Mouse (Mus musculus): ENCODE results near the gene Pou2f3. TPM values are rescaled to one million over a fixed set of nuclear protein-coding genes. Genes with fewer than 3 reads are reported as not detected.

The Pou2f3 gene
- polyA plus RNA-seq, 1 experiment from 2014 or later: not detected

GRCm38 (mm10) chr9:43240594-43240900 lies 30.4 kb upstream of the Pou2f3 start:
- Histone ChIP-seq H3K36me3 (ENCODE audit: control insufficient read depth, insufficient read depth, low read length) (no peaks in the 10 kb centered on the region), H3K4me3 (ENCODE audit: low read depth, low read length) (no peak overlapping the region), H3K9ac (ENCODE audit: low read depth, low read length) (no peak overlapping the region), H3K4me2 (ENCODE audit: low read length) (0 out of 2 replicates have a peak overlapping the region, but pooled peaks have one; percentile 77), H3K9me3 (replicated peaks; ENCODE audit: control insufficient read depth, low read length, poor library complexity, severe bottlenecking) (no peaks in the 10 kb centered on the region), H3K4me1 (ENCODE audit: control insufficient read depth, insufficient read depth, low read length) (peaks cover 8% of the 10 kb centered on the region; the same call in 1 of the 2 replicates), H3K27me3 (ENCODE audit: control insufficient read depth, insufficient read depth, low read depth, low read length) (peaks cover 32% of the 10 kb centered on the region), H3K27ac (ENCODE audit: low read length) (no peak overlapping the region)
- no peak for ATAC-seq
- WGBS: 54% methylated on average over 2 of the region's 2 CpGs

GRCm38 (mm10) chr9:43239712-43240593 lies 29.8 kb upstream of the Pou2f3 start, which contains the start of gene Oaf:
Gene Oaf, minus strand, starts transcription at chr9:43239911.
- H3K27ac ChIP-seq (ENCODE audit: low read length): no peak within 1 kb of the TSS
- peaks cover 8% of the 10 kb centered on the region; the same call in 1 of the 2 replicates for H3K4me1 ChIP-seq (ENCODE audit: control insufficient read depth, insufficient read depth, low read length)
- ATAC-seq: peak; percentile 70
- peaks cover 32% of the 10 kb centered on the region for H3K27me3 ChIP-seq (ENCODE audit: control insufficient read depth, insufficient read depth, low read depth, low read length)
- H3K9me3 ChIP-seq (replicated peaks; ENCODE audit: control insufficient read depth, low read length, poor library complexity, severe bottlenecking): no peaks in the 10 kb centered on the region
- peak within 1 kb of the TSS; percentile 77 for H3K4me2 ChIP-seq (ENCODE audit: low read length)
- WGBS: under 1% methylated on average over 44 of the region's 44 CpGs
- no peaks in the 10 kb centered on the region for H3K36me3 ChIP-seq (ENCODE audit: control insufficient read depth, insufficient read depth, low read length)
- peak within 1 kb of the TSS; percentile 50 for H3K4me3 ChIP-seq (ENCODE audit: low read depth, low read length)
- peak within 1 kb of the TSS; percentile 57 for H3K9ac ChIP-seq (ENCODE audit: low read depth, low read length)

GRCm38 (mm10) chr9:43238631-43239545 lies 28.7 kb upstream of the Pou2f3 start:
- Histone ChIP-seq H3K4me1 (ENCODE audit: control insufficient read depth, insufficient read depth, low read length) (peaks cover 8% of the 10 kb centered on the region; the same call in 1 of the 2 replicates), H3K27me3 (ENCODE audit: control insufficient read depth, insufficient read depth, low read depth, low read length) (peaks cover 32% of the 10 kb centered on the region), H3K4me2 (ENCODE audit: low read length) (peak overlapping the region; percentile 77), H3K27ac (ENCODE audit: low read length) (no peak overlapping the region), H3K36me3 (ENCODE audit: control insufficient read depth, insufficient read depth, low read length) (no peaks in the 10 kb centered on the region), H3K9ac (ENCODE audit: low read depth, low read length) (peak overlapping the region; percentile 57), H3K4me3 (ENCODE audit: low read depth, low read length) (peak overlapping the region; percentile 50), H3K9me3 (replicated peaks; ENCODE audit: control insufficient read depth, low read length, poor library complexity, severe bottlenecking) (no peaks in the 10 kb centered on the region)
- 0 out of 2 replicates have a peak, but pooled peaks have one; percentile 25 for ATAC-seq
- 3% methylated on average over 50 of the region's 51 CpGs for WGBS

- Histone ChIP-seq H3K27me3 (ENCODE audit: control insufficient read depth, insufficient read depth, low read depth, low read length) (peaks cover 32% of the 10 kb centered on the region), H3K9ac (ENCODE audit: low read depth, low read length) (no peak overlapping the region), H3K9me3 (replicated peaks; ENCODE audit: control insufficient read depth, low read length, poor library complexity, severe bottlenecking) (no peaks in the 10 kb centered on the region), H3K4me1 (ENCODE audit: control insufficient read depth, insufficient read depth, low read length) (peaks cover 8% of the 10 kb centered on the region; the same call in 1 of the 2 replicates), H3K36me3 (ENCODE audit: control insufficient read depth, insufficient read depth, low read length) (no peaks in the 10 kb centered on the region), H3K27ac (ENCODE audit: low read length) (no peak overlapping the region), H3K4me3 (ENCODE audit: low read depth, low read length) (no peak overlapping the region), H3K4me2 (ENCODE audit: low read length) (no peak overlapping the region)
- 65% methylated on average over 2 of the region's 2 CpGs for WGBS
- ATAC-seq: no peak
These were observed 28.0 kb upstream of the Pou2f3 start for GRCm38 (mm10) chr9:43238167-43238566.

- 50% methylated on average over 7 of the region's 7 CpGs for WGBS
- no peak overlapping the region for H3K4me3 ChIP-seq (ENCODE audit: low read depth, low read length)
- H3K4me2 ChIP-seq (ENCODE audit: low read length): no peak overlapping the region
- no peak for ATAC-seq
- H3K27me3 ChIP-seq (ENCODE audit: control insufficient read depth, insufficient read depth, low read depth, low read length): peaks cover 32% of the 10 kb centered on the region
- peaks cover 8% of the 10 kb centered on the region; the same call in 1 of the 2 replicates for H3K4me1 ChIP-seq (ENCODE audit: control insufficient read depth, insufficient read depth, low read length)
- no peak overlapping the region for H3K27ac ChIP-seq (ENCODE audit: low read length)
- H3K9me3 ChIP-seq (replicated peaks; ENCODE audit: control insufficient read depth, low read length, poor library complexity, severe bottlenecking): no peaks in the 10 kb centered on the region
- no peak overlapping the region for H3K9ac ChIP-seq (ENCODE audit: low read depth, low read length)
- no peaks in the 10 kb centered on the region for H3K36me3 ChIP-seq (ENCODE audit: control insufficient read depth, insufficient read depth, low read length)
These were observed 27.1 kb upstream of the Pou2f3 start for GRCm38 (mm10) chr9:43237111-43237775.

- Histone ChIP-seq H3K4me1 (ENCODE audit: control insufficient read depth, insufficient read depth, low read length) (peaks cover 8% of the 10 kb centered on the region; the same call in 1 of the 2 replicates), H3K27ac (ENCODE audit: low read length) (no peak overlapping the region), H3K4me3 (ENCODE audit: low read depth, low read length) (no peak overlapping the region), H3K27me3 (ENCODE audit: control insufficient read depth, insufficient read depth, low read depth, low read length) (peaks cover 32% of the 10 kb centered on the region), H3K4me2 (ENCODE audit: low read length) (no peak overlapping the region), H3K9me3 (replicated peaks; ENCODE audit: control insufficient read depth, low read length, poor library complexity, severe bottlenecking) (no peaks in the 10 kb centered on the region), H3K36me3 (ENCODE audit: control insufficient read depth, insufficient read depth, low read length) (no peaks in the 10 kb centered on the region), H3K9ac (ENCODE audit: low read depth, low read length) (no peak overlapping the region)
- 93% methylated on average over 7 of the region's 7 CpGs for WGBS
- ATAC-seq: no peak
These were observed 26.4 kb upstream of the Pou2f3 start for GRCm38 (mm10) chr9:43236576-43236975.

- no peak for ATAC-seq
- peaks cover 32% of the 10 kb centered on the region for H3K27me3 ChIP-seq (ENCODE audit: control insufficient read depth, insufficient read depth, low read depth, low read length)
- H3K27ac ChIP-seq (ENCODE audit: low read length): no peak overlapping the region
- H3K4me2 ChIP-seq (ENCODE audit: low read length): no peak overlapping the region
- no peaks in the 10 kb centered on the region for H3K9me3 ChIP-seq (replicated peaks; ENCODE audit: control insufficient read depth, low read length, poor library complexity, severe bottlenecking)
- H3K4me3 ChIP-seq (ENCODE audit: low read depth, low read length): no peak overlapping the region
- no peak overlapping the region for H3K9ac ChIP-seq (ENCODE audit: low read depth, low read length)
- WGBS: 79% methylated on average over 1 of the region's 1 CpGs
- H3K36me3 ChIP-seq (ENCODE audit: control insufficient read depth, insufficient read depth, low read length): no peaks in the 10 kb centered on the region
- H3K4me1 ChIP-seq (ENCODE audit: control insufficient read depth, insufficient read depth, low read length): peaks cover 8% of the 10 kb centered on the region; the same call in 1 of the 2 replicates
These were observed 25.9 kb upstream of the Pou2f3 start for GRCm38 (mm10) chr9:43236106-43236505.

- no peak overlapping the region for H3K27ac ChIP-seq (ENCODE audit: low read length)
- peaks cover 29% of the 10 kb centered on the region for H3K27me3 ChIP-seq (ENCODE audit: control insufficient read depth, insufficient read depth, low read depth, low read length)
- 91% methylated on average over 6 of the region's 6 CpGs for WGBS
- no peaks in the 10 kb centered on the region for H3K9me3 ChIP-seq (replicated peaks; ENCODE audit: control insufficient read depth, low read length, poor library complexity, severe bottlenecking)
- peaks cover 8% of the 10 kb centered on the region; the same call in 1 of the 2 replicates for H3K4me1 ChIP-seq (ENCODE audit: control insufficient read depth, insufficient read depth, low read length)
- no peak overlapping the region for H3K4me2 ChIP-seq (ENCODE audit: low read length)
- ATAC-seq: no peak
- no peak overlapping the region for H3K4me3 ChIP-seq (ENCODE audit: low read depth, low read length)
- H3K36me3 ChIP-seq (ENCODE audit: control insufficient read depth, insufficient read depth, low read length): no peaks in the 10 kb centered on the region
- no peak overlapping the region for H3K9ac ChIP-seq (ENCODE audit: low read depth, low read length)
These were observed 25.2 kb upstream of the Pou2f3 start for GRCm38 (mm10) chr9:43235336-43235735.
